Mouse (Mus musculus) left cerebral cortex, postnatal 4 days (tissue): ENCODE results near the gene Tmf1. TPM values are rescaled to one million over a fixed set of nuclear protein-coding genes. Genes with fewer than 3 reads are reported as not detected.

Experiments used
- DNase-seq: peaks from one replicate; pipeline ENCODE4 v3.0.0-alpha.2; 2022
- intact Hi-C: fragments of 180-260 bp; cut with DNase I; formaldehyde crosslinking; loops from one replicate; pipeline ENCODE4 v1.15.1; 2025
- total RNA-seq, 2 experiments: library from RNA; stranded (reverse); gene quantifications; 2 replicates each; pipeline ENCODE4 v1.2.3; 2021

The Tmf1 gene
- total RNA-seq, 2 experiments from 2014 or later: 47.4 to 51.6 TPM

DNA sequence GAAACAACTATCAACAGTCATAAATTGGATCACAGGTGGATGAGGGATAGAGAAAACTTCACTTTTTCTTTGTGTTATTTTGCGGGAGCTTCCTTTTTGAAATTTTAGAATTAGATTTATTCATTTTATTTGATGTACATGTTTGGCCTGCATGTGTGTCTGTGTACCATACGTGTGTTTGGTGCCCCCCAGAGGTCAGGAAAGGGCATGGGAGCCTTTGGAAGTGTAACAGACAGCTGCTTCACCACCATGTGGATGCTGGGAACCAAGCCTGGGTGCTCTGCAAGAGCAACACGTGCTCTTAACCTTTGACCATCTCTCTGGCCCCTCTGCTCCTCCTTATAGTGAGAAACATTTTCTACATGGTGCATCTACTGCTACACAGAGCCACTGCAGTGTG lies 64.1 kb downstream of the Tmf1 start:
- intact Hi-C loops: no loop called here
- DNase-seq: no peak

DNA sequence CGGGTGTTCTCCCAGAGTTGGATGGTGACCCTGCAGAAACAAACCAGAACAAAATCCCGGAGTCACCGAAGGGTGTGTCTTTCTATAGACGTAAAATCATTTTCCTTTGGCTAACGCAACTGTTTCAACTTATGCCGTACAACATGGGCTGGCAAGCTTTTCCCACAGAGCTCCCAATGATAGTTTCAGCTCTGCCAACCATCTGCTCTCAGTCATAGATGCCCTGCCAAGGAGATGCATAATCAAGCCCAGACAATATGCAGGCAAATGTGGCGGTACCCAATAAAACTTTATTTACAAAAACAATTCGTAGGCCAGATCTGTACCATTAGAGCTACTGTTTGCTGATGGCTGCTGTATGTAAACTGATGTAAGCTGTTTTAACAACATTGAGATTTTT lies 66.7 kb downstream of the Tmf1 start:
- intact Hi-C loops: no loop called here
- no peak for DNase-seq

DNA sequence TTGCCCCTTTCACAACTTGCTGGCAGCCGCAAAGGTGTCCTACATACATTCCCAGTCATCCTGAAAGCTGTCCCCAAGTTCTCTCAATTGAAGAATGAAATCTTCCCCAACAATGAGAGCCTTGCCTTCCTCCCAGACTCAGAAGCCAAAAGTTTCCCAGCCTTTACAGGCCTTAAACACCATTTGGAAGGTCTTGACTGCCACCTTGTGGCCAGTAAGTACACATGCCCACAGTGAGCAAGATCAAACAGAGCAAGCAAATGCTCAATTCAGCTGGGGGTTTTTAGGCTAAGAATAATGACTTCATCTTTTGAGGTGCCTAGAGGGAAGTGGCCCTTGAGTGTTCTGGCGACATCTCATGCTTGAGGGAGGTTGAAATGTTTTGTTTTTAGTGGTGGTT lies 72.1 kb downstream of the Tmf1 start:
- intact Hi-C loops: loop anchor here (5.0 to 10.0 kb wide), 2 partner anchors 99 to 1622 kb away; no protein-coding TSS in a partner anchor
- DNase-seq: peak; percentile 52

DNA sequence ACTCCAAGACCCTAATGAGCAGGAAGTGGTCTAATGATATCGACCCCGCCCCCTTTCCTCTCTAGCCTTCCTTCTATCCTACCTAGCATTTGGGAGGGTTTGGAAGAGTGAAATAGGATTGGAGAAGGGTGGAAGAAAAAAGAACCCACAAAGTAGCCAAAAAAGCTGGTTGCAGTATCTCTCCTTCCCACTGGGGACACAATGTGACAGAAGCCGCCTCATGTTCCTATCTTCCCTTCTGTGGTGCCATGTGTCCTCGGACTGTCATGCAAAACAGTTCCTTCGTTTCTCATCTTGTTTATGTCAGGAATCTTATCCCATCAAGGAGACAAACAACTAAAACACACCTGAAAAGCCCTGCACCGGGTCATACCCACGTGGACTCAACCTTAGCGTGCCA lies 72.8 kb downstream of the Tmf1 start:
- no peak for DNase-seq
- intact Hi-C loops: loop anchor here (5.0 to 10.0 kb wide), 2 partner anchors 99 to 1621 kb away; no protein-coding TSS in a partner anchor

DNA sequence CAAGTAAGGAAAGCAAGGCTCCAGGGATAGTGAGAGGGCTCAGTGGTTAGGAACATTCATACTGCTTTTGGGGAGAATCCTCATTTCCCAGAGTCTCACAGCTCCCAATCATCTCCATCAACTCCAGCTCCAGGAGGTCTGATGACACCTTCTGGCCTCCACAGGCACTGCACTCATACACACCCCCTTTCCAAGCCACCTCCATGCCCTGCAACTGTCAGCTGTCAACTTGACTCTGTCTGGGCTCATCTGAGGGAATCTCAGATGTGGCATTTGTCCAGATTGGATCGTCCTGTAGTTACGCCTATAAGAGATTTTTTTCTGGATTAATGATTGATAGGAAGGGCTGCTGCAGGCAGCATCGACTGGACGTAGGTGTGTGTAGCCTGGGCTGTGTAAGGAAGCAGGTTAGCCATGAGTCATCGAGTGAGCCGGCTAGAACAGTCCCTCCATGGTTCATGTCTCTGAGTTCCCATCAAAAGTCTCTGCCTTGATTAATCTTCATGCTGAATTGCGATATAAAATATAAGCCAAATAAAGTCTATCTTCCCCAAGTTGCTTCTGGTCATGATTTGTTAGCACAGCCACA lies 74.6 kb downstream of the Tmf1 start:
- intact Hi-C loops: loop anchor here (10.0 kb wide), 1 partner anchor 1620 kb away; no protein-coding TSS in a partner anchor
- DNase-seq: no peak

Other genes with a start within 250 kb of the Tmf1 start
- gene Fam19a4, start 118.7 kb downstream of the Tmf1 start, total RNA-seq: under 1 TPM; 0.50 to 0.70 TPM
- gene Eogt, start 29.9 kb downstream of the Tmf1 start, total RNA-seq: 10 to 100 TPM; 32.4 to 38.5 TPM
- gene Uba3, start 26.5 kb upstream of the Tmf1 start, total RNA-seq: 10 to 100 TPM; 75.9 to 78.9 TPM
- 100 to 1,000 TPM; 150 to 152 TPM for gene Arl6ip5, start 31.6 kb upstream of the Tmf1 start, total RNA-seq
- gene Lmod3, start 73.6 kb upstream of the Tmf1 start, total RNA-seq: 1 to 10 TPM in 1 of 2 experiments, under 1 TPM in 1; 0.77 to 1.1 TPM